Comparison of ENCODE assay signal across 7 mouse cellular contexts in genomic region chr7:101301881-101302456, GRCm38 (mm10). TPM values are rescaled to one million over a fixed set of nuclear protein-coding genes. Genes with fewer than 3 reads are reported as not detected.
DNase-seq lines count a peak whose midpoint lies in the region; ATAC-seq lines count a peak whose summit lies in the region.

Gene Atg16l2 (minus strand): TSS chr7:101302251.

- H3K9me3 ChIP-seq in embryonic facial prominence, embryonic 11.5 days (replicated peaks; ENCODE audit: control insufficient read depth, low read length) = no peaks in the 10 kb centered on the region
- no peaks in the 10 kb centered on the region for H3K9me3 ChIP-seq in limb, embryonic 10.5 days (replicated peaks)
- H3K9me3 ChIP-seq in midbrain, embryonic 13.5 days = no peaks in the 10 kb centered on the region

- H3K36me3 ChIP-seq in embryonic facial prominence, embryonic 11.5 days (replicated peaks; ENCODE audit: control insufficient read depth, insufficient read depth, low read depth, low read length) = no peaks in the 10 kb centered on the region
- H3K36me3 ChIP-seq in limb, embryonic 10.5 days = no peaks in the 10 kb centered on the region
- H3K36me3 ChIP-seq in midbrain, embryonic 13.5 days = no peaks in the 10 kb centered on the region

- peak; percentile 96 for ATAC-seq in embryonic facial prominence, embryonic 11.5 days (replicated peaks; ENCODE audit: insufficient number of reproducible peaks, low FRiP score, low TSS enrichment, low read depth)
- ATAC-seq in granulocyte monocyte progenitor cell, adult 5-6 weeks (replicated peaks; ENCODE audit: poor library complexity, severe bottlenecking) = peak; percentile 83
- ATAC-seq in midbrain, embryonic 13.5 days = peak; percentile 98

- peak within 1 kb of the TSS; percentile 66 for H3K4me3 ChIP-seq in embryonic facial prominence, embryonic 11.5 days (ENCODE audit: low read depth, low read length)
- peak within 1 kb of the TSS; percentile 81 for H3K4me3 ChIP-seq in limb, embryonic 10.5 days
- H3K4me3 ChIP-seq in midbrain, embryonic 13.5 days (replicated peaks) = peak within 1 kb of the TSS; percentile 70

- H3K27ac ChIP-seq in embryonic facial prominence, embryonic 11.5 days (replicated peaks; ENCODE audit: low read depth, low read length) = no peak within 1 kb of the TSS; the same call in 1 of the 2 replicates
- H3K27ac ChIP-seq in limb, embryonic 10.5 days = peak within 1 kb of the TSS; percentile 88
- peak within 1 kb of the TSS; percentile 62 for H3K27ac ChIP-seq in midbrain, embryonic 13.5 days

- no peaks in the 10 kb centered on the region; the same call in 1 of the 2 replicates for H3K4me1 ChIP-seq in embryonic facial prominence, embryonic 11.5 days (ENCODE audit: control insufficient read depth, insufficient read depth, low read length)
- H3K4me1 ChIP-seq in limb, embryonic 10.5 days = peaks cover 35% of the 10 kb centered on the region
- peaks cover 18% of the 10 kb centered on the region for H3K4me1 ChIP-seq in midbrain, embryonic 13.5 days (replicated peaks)

- H3K9ac ChIP-seq in embryonic facial prominence, embryonic 11.5 days (replicated peaks; ENCODE audit: low read length) = peak within 1 kb of the TSS; percentile 58
- peak within 1 kb of the TSS; percentile 74 for H3K9ac ChIP-seq in midbrain, embryonic 13.5 days (replicated peaks)

- under 1% methylated on average over 36 of the region's 39 CpGs for WGBS in embryonic facial prominence, embryonic 11.5 days
- WGBS in limb, embryonic 10.5 days = under 1% methylated on average over 39 of the region's 39 CpGs
- under 1% methylated on average over 38 of the region's 39 CpGs for WGBS in midbrain, embryonic 13.5 days

- peak; percentile 97 for DNase-seq in adrenal gland, postnatal 14 days
- DNase-seq in embryonic facial prominence, embryonic 11.5 days (ENCODE audit: low spot score) = peak; percentile 93
- DNase-seq in kidney, adult 11 months = peak; percentile 96
- DNase-seq in limb, embryonic 10.5 days (ENCODE audit: low spot score) = peak; percentile 95
- peak; percentile 91 for DNase-seq in spleen, adult 12 weeks (ENCODE audit: low spot score)

- H3K27me3 ChIP-seq in embryonic facial prominence, embryonic 11.5 days (ENCODE audit: control insufficient read depth, insufficient read depth, low read length) = peaks cover 8% of the 10 kb centered on the region; the same call in 1 of the 2 replicates
- H3K27me3 ChIP-seq in limb, embryonic 10.5 days (ENCODE audit: low read depth, poor library complexity, severe bottlenecking) = peaks cover 34% of the 10 kb centered on the region
- peaks cover 37% of the 10 kb centered on the region for H3K27me3 ChIP-seq in midbrain, embryonic 13.5 days

- H3K4me2 ChIP-seq in embryonic facial prominence, embryonic 11.5 days (ENCODE audit: low read depth, low read length) = peak within 1 kb of the TSS; percentile 84
- H3K4me2 ChIP-seq in midbrain, embryonic 13.5 days (replicated peaks) = peak within 1 kb of the TSS; percentile 90

RNA-seq across cellular contexts. Expression of gene Atg16l2, which starts in this region (rescaled TPM):
- 16.6 and 21.5 TPM in 2 replicates for total RNA-seq in adrenal gland, postnatal 14 days (2021)
- polyA plus RNA-seq in embryonic facial prominence, embryonic 11.5 days (2014; fragmentation: Nextera tagmentation; extraction: Ambion mirVana) = 7.2 and 7.3 TPM in 2 replicates
- 26.8 and 43.6 TPM in 2 replicates for total RNA-seq in granulocyte monocyte progenitor cell, adult 5-6 weeks (2014; fragmentation: Nextera tagmentation)
- total RNA-seq in granulocyte monocyte progenitor cell, adult 5-6 weeks (2017) = 6.6 and 12.2 TPM in 2 replicates
- polyA plus RNA-seq in limb, embryonic 10.5 days (2016; fragmentation: Nextera tagmentation; extraction: Ambion mirVana) = 19.6 and 23.0 TPM in 2 replicates
- 16.8 and 20.8 TPM in 2 replicates for polyA plus RNA-seq in midbrain, embryonic 13.5 days (2015; fragmentation: Nextera tagmentation; extraction: Ambion mirVana)
